Mouse (Mus musculus) neural tube, embryonic 14.5 days (tissue): ENCODE results near the gene Kmt5b. TPM values are rescaled to one million over a fixed set of nuclear protein-coding genes. Genes with fewer than 3 reads are reported as not detected.

ENCODE experiments used
- ATAC-seq: fragments of 200-750 bp; cut with Nextera tagmentation; 2 replicates; pipeline ENCODE4 v1.8.0; 2017; ENCODE audit warnings: low read depth, mild to moderate bottlenecking, moderate TSS enrichment, moderate library complexity
- H3K27ac ChIP-seq: fragments of 300-500 bp; sonication (generic); 2 replicates; pipeline ENCODE4 v1.5.1; 2014; ENCODE audit warnings: low read depth, mild to moderate bottlenecking, control low read depth, low read length, moderate library complexity, mixed read lengths
- H3K27me3 ChIP-seq: fragments of 300-500 bp; sonication (generic); 2 replicates; pipeline ENCODE4 v1.6.1; 2014; ENCODE audit warnings: low read length; ENCODE audit not compliant: control insufficient read depth, insufficient read depth
- H3K36me3 ChIP-seq: fragments of 300-500 bp; sonication (generic); 2 replicates; pipeline ENCODE4 v1.6.1; 2014; ENCODE audit warnings: low read length, mixed read lengths; ENCODE audit not compliant: control insufficient read depth, insufficient read depth
- H3K4me1 ChIP-seq: fragments of 300-500 bp; sonication (generic); 2 replicates; pipeline ENCODE4 v1.6.1; 2014; ENCODE audit warnings: low read length; ENCODE audit not compliant: control insufficient read depth, insufficient read depth
- H3K4me2 ChIP-seq: fragments of 300-500 bp; sonication (generic); 2 replicates; pipeline ENCODE4 v1.6.1; 2014; ENCODE audit warnings: mild to moderate bottlenecking, low read depth, low read length, control low read depth
- H3K4me3 ChIP-seq: fragments of 300-500 bp; sonication (generic); 2 replicates; pipeline ENCODE4 v1.5.1; 2014; ENCODE audit warnings: low read depth, low read length, control low read depth, mixed read lengths
- H3K9ac ChIP-seq: fragments of 300-500 bp; sonication (generic); replicated peaks from 2 replicates; pipeline ENCODE4 v1.6.1; 2014; ENCODE audit warnings: low read depth, mild to moderate bottlenecking, control low read depth, low read length, mixed read lengths
- H3K9me3 ChIP-seq: fragments of 300-500 bp; sonication (generic); 2 replicates; pipeline ENCODE4 v1.6.1; 2016; ENCODE audit warnings: low read length; ENCODE audit not compliant: control insufficient read depth
- WGBS: fragments of 180-500 bp; shearing (Covaris S2); extraction: QIAGEN DNeasy Blood & Tissue Kit; methylation state at CpG from one replicate; pipeline ENCODE4 v1.1.7; 2014; 5-methylcytosine and 5-hydroxymethylcytosine counted together
- polyA plus RNA-seq: library from polyadenylated mRNA; unstranded; fragments of >200 nt; fragmentation: Nextera tagmentation; extraction: Ambion mirVana; gene quantifications from 2 replicates; pipeline ENCODE4 v1.2.1, GENCODE M21; 2014

Kmt5b gene
- polyA plus RNA-seq, 1 experiment from 2014 or later = 65.3 TPM

GRCm38 (mm10) chr19:3832851-3833353, 65.7 kb downstream of the Kmt5b start:
- 72% methylated on average over 4 of the region's 4 CpGs for WGBS
- Histone ChIP-seq H3K9me3 (no peaks in the 10 kb centered on the region), H3K27me3 (no peaks in the 10 kb centered on the region), H3K4me3 (no peak overlapping the region), H3K9ac (no peak overlapping the region), H3K27ac (no peak overlapping the region), H3K4me1 (no peaks in the 10 kb centered on the region), H3K36me3 (no peaks in the 10 kb centered on the region), H3K4me2 (no peak overlapping the region)
- no peak for ATAC-seq

- WGBS = 95% methylated on average over 7 of the region's 7 CpGs
These were observed 67.1 kb downstream of the Kmt5b start for GRCm38 (mm10) chr19:3834301-3834700.

GRCm38 (mm10) chr19:3836791-3837190, 69.6 kb downstream of the Kmt5b start:
- no peak for ATAC-seq
- Histone ChIP-seq H3K4me1 (no peaks in the 10 kb centered on the region), H3K9me3 (no peaks in the 10 kb centered on the region), H3K27me3 (no peaks in the 10 kb centered on the region), H3K36me3 (no peaks in the 10 kb centered on the region), H3K9ac (no peak overlapping the region), H3K4me2 (no peak overlapping the region), H3K27ac (no peak overlapping the region), H3K4me3 (no peak overlapping the region)
- WGBS = 93% methylated on average over 9 of the region's 9 CpGs

More at GRCm38 (mm10) chr19:3834301-3834700, 67.1 kb downstream of the Kmt5b start:
- Histone ChIP-seq H3K4me3 (no peak overlapping the region), H3K27ac (no peak overlapping the region), H3K4me2 (no peak overlapping the region), H3K36me3 (no peaks in the 10 kb centered on the region), H3K9ac (no peak overlapping the region), H3K4me1 (no peaks in the 10 kb centered on the region), H3K9me3 (no peaks in the 10 kb centered on the region), H3K27me3 (no peaks in the 10 kb centered on the region)
- ATAC-seq = no peak

- WGBS = 79% methylated on average over 3 of the region's 3 CpGs
- Histone ChIP-seq H3K9me3 (no peaks in the 10 kb centered on the region), H3K9ac (no peak overlapping the region), H3K4me3 (no peak overlapping the region), H3K27ac (no peak overlapping the region), H3K4me1 (no peaks in the 10 kb centered on the region), H3K36me3 (no peaks in the 10 kb centered on the region), H3K27me3 (no peaks in the 10 kb centered on the region), H3K4me2 (no peak overlapping the region)
- no peak for ATAC-seq
These were observed 71.7 kb downstream of the Kmt5b start for GRCm38 (mm10) chr19:3838931-3839330.

- 57% methylated on average over 2 of the region's 2 CpGs for WGBS
- Histone ChIP-seq H3K4me3 (no peak overlapping the region), H3K4me2 (no peak overlapping the region), H3K27me3 (no peaks in the 10 kb centered on the region), H3K27ac (no peak overlapping the region), H3K9me3 (no peaks in the 10 kb centered on the region), H3K4me1 (no peaks in the 10 kb centered on the region), H3K9ac (no peak overlapping the region), H3K36me3 (no peaks in the 10 kb centered on the region)
- ATAC-seq = no peak
These were observed 72.5 kb downstream of the Kmt5b start for GRCm38 (mm10) chr19:3839686-3840085.

GRCm38 (mm10) chr19:3840214-3840651, 73.0 kb downstream of the Kmt5b start:
- 39% methylated on average over 5 of the region's 5 CpGs for WGBS
- Histone ChIP-seq H3K9me3 (no peaks in the 10 kb centered on the region), H3K36me3 (no peaks in the 10 kb centered on the region), H3K4me2 (no peak overlapping the region), H3K4me1 (no peaks in the 10 kb centered on the region), H3K27me3 (no peaks in the 10 kb centered on the region), H3K27ac (no peak overlapping the region), H3K4me3 (no peak overlapping the region), H3K9ac (no peak overlapping the region)
- no peak for ATAC-seq

GRCm38 (mm10) chr19:3840685-3841084, 73.5 kb downstream of the Kmt5b start:
- Histone ChIP-seq H3K4me3 (no peak overlapping the region), H3K27ac (no peak overlapping the region), H3K4me1 (no peaks in the 10 kb centered on the region), H3K9ac (no peak overlapping the region), H3K36me3 (no peaks in the 10 kb centered on the region), H3K9me3 (no peaks in the 10 kb centered on the region), H3K4me2 (no peak overlapping the region), H3K27me3 (no peaks in the 10 kb centered on the region)
- WGBS = 88% methylated on average over 5 of the region's 5 CpGs
- ATAC-seq = no peak

- Histone ChIP-seq H3K4me1 (no peaks in the 10 kb centered on the region), H3K4me3 (no peak overlapping the region), H3K9ac (no peak overlapping the region), H3K36me3 (no peaks in the 10 kb centered on the region), H3K4me2 (no peak overlapping the region), H3K9me3 (no peaks in the 10 kb centered on the region), H3K27ac (no peak overlapping the region), H3K27me3 (no peaks in the 10 kb centered on the region)
- ATAC-seq = no peak
- WGBS = 45% methylated on average over 12 of the region's 12 CpGs
These were observed 75.3 kb downstream of the Kmt5b start for GRCm38 (mm10) chr19:3842359-3843148.

GRCm38 (mm10) chr19:3843629-3844028, 76.4 kb downstream of the Kmt5b start:
- ATAC-seq = no peak
- Histone ChIP-seq H3K4me1 (no peaks in the 10 kb centered on the region), H3K9me3 (no peaks in the 10 kb centered on the region), H3K9ac (no peak overlapping the region), H3K36me3 (no peaks in the 10 kb centered on the region), H3K4me3 (no peak overlapping the region), H3K27me3 (no peaks in the 10 kb centered on the region), H3K4me2 (no peak overlapping the region), H3K27ac (no peak overlapping the region)
- 91% methylated on average over 2 of the region's 2 CpGs for WGBS
